Mouse (Mus musculus) neural tube, embryonic 14.5 days (tissue): Measurements from ENCODE around the gene Actl6a. TPM values are rescaled to one million over a fixed set of nuclear protein-coding genes. Genes with fewer than 3 reads are reported as not detected.
"Not testable (repeated sequence)": the region's sequence is repeated elsewhere in the genome, so short reads cannot be mapped to it uniquely, and the experiment has no call there.

ENCODE experiments used
- ATAC-seq: fragments of 200-750 bp; cut with Nextera tagmentation; 2 replicates; pipeline ENCODE4 v1.8.0; 2017; ENCODE audit warnings: low read depth, mild to moderate bottlenecking, moderate TSS enrichment, moderate library complexity
- H3K27ac ChIP-seq: fragments of 300-500 bp; sonication (generic); 2 replicates; pipeline ENCODE4 v1.5.1; 2014; ENCODE audit warnings: low read depth, mild to moderate bottlenecking, control low read depth, low read length, moderate library complexity, mixed read lengths
- H3K27me3 ChIP-seq: fragments of 300-500 bp; sonication (generic); 2 replicates; pipeline ENCODE4 v1.6.1; 2014; ENCODE audit warnings: low read length; ENCODE audit not compliant: control insufficient read depth, insufficient read depth
- H3K36me3 ChIP-seq: fragments of 300-500 bp; sonication (generic); 2 replicates; pipeline ENCODE4 v1.6.1; 2014; ENCODE audit warnings: low read length, mixed read lengths; ENCODE audit not compliant: control insufficient read depth, insufficient read depth
- H3K4me1 ChIP-seq: fragments of 300-500 bp; sonication (generic); 2 replicates; pipeline ENCODE4 v1.6.1; 2014; ENCODE audit warnings: low read length; ENCODE audit not compliant: control insufficient read depth, insufficient read depth
- H3K4me2 ChIP-seq: fragments of 300-500 bp; sonication (generic); 2 replicates; pipeline ENCODE4 v1.6.1; 2014; ENCODE audit warnings: mild to moderate bottlenecking, low read depth, low read length, control low read depth
- H3K4me3 ChIP-seq: fragments of 300-500 bp; sonication (generic); 2 replicates; pipeline ENCODE4 v1.5.1; 2014; ENCODE audit warnings: low read depth, low read length, control low read depth, mixed read lengths
- H3K9ac ChIP-seq: fragments of 300-500 bp; sonication (generic); replicated peaks from 2 replicates; pipeline ENCODE4 v1.6.1; 2014; ENCODE audit warnings: low read depth, mild to moderate bottlenecking, control low read depth, low read length, mixed read lengths
- H3K9me3 ChIP-seq: fragments of 300-500 bp; sonication (generic); 2 replicates; pipeline ENCODE4 v1.6.1; 2016; ENCODE audit warnings: low read length; ENCODE audit not compliant: control insufficient read depth
- WGBS: fragments of 180-500 bp; shearing (Covaris S2); extraction: QIAGEN DNeasy Blood & Tissue Kit; methylation state at CpG from one replicate; pipeline ENCODE4 v1.1.7; 2014; 5-methylcytosine and 5-hydroxymethylcytosine counted together
- polyA plus RNA-seq: library from polyadenylated mRNA; unstranded; fragments of >200 nt; fragmentation: Nextera tagmentation; extraction: Ambion mirVana; gene quantifications from 2 replicates; pipeline ENCODE4 v1.2.1, GENCODE M21; 2014

The Actl6a gene
- polyA plus RNA-seq, 1 experiment from 2014 or later = 57.5 TPM

DNA sequence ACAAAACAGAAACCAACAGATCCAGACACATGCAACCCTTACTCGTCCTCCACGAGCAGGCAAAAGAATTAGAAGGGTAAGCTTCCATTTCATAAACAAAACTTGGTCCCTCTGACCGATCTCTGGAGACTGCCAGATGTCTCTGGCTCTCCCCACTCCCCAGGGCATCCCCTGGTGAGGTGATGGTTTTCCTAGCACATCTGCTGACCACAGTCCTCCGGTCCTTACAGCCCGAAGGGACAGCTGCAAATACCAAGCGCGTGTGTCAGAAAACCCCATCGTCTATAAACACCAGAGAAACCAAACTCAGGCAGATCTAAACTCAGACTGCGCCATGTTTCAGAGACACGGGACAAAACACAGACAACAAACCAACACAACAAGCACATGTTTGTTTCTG, 1.5 kb upstream of the Actl6a start:
- not testable (repeated sequence) for H3K27me3 ChIP-seq, ATAC-seq, H3K36me3 ChIP-seq, H3K4me1 ChIP-seq, H3K4me3 ChIP-seq, H3K9me3 ChIP-seq, H3K27ac ChIP-seq, H3K4me2 ChIP-seq, H3K9ac ChIP-seq
- WGBS = 93% methylated on average over 10 of the region's 10 CpGs

DNA sequence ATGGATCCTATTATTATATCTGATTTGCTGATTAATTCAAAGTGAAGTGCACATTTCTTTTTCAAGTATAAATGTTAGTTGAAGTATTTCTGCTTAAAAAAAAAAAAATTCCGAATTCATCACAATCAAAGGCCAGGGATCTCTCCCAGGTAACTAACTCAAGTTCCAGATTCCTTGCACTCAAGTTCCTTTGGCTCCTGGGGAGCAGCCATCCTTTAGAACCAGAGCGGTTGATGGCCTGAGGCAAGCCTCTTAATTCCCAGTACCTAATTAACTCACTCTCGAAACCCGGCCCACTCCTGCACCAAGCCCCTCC, 1.9 kb downstream of the Actl6a start:
- Histone ChIP-seq H3K4me2 (peak overlapping the region; percentile 38), H3K4me3 (peak overlapping the region; percentile 91), H3K27ac (peak overlapping the region; percentile 39; the same call in 1 of the 2 replicates), H3K9me3 (no peaks in the 10 kb centered on the region), H3K4me1 (peaks cover 3% of the 10 kb centered on the region; the same call in 1 of the 2 replicates), H3K9ac (no peak overlapping the region), H3K27me3 (no peaks in the 10 kb centered on the region), H3K36me3 (peaks cover 9% of the 10 kb centered on the region)
- no peak for ATAC-seq
- WGBS = 5% methylated on average over 4 of the region's 4 CpGs

DNA sequence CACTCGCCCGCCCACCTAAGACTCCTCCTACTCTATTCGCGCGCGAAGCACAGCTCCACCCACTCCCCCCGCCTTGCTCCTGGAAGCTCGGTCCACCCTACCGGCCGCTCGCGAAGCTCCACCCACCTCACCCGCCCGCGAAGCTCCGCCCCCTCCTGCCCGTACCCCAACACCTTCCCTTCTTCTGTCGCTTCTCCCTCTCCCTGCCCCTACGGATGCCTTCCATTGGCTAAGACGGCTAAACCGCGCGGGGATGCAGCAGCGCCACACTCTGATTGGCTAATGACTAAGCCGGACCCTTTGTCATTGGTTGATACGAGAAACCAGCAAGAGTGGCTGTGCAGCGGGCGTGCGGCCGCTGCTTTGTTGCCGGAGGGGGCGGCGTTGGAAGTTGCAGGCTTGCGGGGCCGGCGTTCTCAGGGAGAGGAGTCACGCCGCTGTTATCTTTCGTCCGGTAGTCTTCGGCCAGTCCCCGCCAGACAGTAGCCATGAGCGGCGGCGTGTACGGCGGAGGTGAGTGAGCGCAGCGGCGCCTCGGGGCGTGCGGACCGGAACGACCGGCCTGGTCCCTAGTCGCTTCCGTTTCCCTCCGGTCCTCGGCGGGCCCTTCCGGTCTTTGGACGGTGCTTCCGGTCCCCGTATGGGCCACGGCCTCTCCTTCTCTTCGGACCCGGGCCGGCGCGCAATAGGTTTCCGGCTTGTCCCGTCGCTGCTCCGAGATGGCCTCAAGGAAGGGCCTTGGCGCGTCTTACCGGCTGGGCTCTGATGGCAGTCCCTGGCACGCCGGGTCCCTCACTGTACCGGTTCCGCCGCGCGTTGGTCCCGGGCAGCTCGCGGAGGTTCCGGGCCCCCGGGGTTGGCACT, 2.5 kb downstream of the Actl6a start:
- Histone ChIP-seq H3K4me2 (peak overlapping the region; percentile 75), H3K36me3 (peaks cover 11% of the 10 kb centered on the region), H3K4me3 (peak overlapping the region; percentile 91), H3K27ac (peak overlapping the region; percentile 90), H3K9me3 (no peaks in the 10 kb centered on the region), H3K27me3 (no peaks in the 10 kb centered on the region), H3K9ac (peak overlapping the region; percentile 70), H3K4me1 (peaks cover 3% of the 10 kb centered on the region; the same call in 1 of the 2 replicates)
- peak; percentile 100 for ATAC-seq
- WGBS = under 1% methylated on average over 90 of the region's 90 CpGs

DNA sequence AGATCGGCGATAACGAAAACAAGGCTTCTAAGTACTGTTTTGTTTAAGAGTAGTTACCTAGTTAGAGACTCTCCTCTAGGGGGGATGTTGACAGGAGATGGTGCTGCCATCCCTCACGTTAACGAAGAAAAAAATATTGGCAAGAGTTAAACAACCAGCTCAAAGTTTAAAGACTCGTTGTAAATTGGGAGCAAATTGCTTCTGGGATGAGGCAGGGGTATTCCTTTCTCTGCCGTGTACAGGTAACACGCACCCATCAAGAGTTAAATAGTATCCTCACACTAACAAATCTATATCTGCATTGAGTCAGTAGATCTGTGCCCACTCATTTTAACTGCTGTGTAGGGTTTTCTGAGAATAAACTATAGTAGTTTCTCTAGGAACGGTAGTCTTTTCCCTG, 3.3 kb downstream of the Actl6a start:
- Histone ChIP-seq H3K9me3 (no peaks in the 10 kb centered on the region), H3K4me3 (peak overlapping the region; percentile 91), H3K27me3 (no peaks in the 10 kb centered on the region), H3K9ac (peak overlapping the region; percentile 70), H3K27ac (peak overlapping the region; percentile 90), H3K4me2 (peak overlapping the region; percentile 75), H3K4me1 (peaks cover 3% of the 10 kb centered on the region; the same call in 1 of the 2 replicates), H3K36me3 (peaks cover 15% of the 10 kb centered on the region)
- ATAC-seq = no peak
- WGBS = 9% methylated on average over 9 of the region's 9 CpGs

DNA sequence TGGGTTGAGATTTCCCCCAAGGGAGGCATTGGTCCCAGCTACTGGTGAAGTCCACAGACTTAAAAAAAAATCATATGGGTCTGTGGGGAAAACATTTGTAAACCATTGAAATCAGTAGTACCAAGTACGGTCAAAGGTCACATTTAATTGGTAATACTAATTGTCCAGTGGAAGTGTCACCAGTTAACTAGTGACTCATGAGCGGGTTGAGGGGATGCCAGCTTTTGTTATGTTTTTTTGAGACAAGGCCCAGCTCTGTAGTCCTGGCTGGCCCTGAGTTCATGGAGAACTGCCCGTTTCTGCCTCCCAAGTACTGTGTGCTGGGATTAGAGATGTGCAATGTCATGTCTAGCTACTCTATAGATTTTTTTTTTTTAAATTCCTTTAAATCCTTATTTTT, 7.6 kb downstream of the Actl6a start:
- Histone ChIP-seq H3K36me3 (peaks cover 44% of the 10 kb centered on the region), H3K4me1 (peaks cover 3% of the 10 kb centered on the region; the same call in 1 of the 2 replicates), H3K27ac (no peak overlapping the region), H3K9ac (no peak overlapping the region), H3K4me3 (no peak overlapping the region), H3K9me3 (no peaks in the 10 kb centered on the region), H3K27me3 (no peaks in the 10 kb centered on the region), H3K4me2 (no peak overlapping the region)
- ATAC-seq = no peak
- 90% methylated on average over 3 of the region's 3 CpGs for WGBS

DNA sequence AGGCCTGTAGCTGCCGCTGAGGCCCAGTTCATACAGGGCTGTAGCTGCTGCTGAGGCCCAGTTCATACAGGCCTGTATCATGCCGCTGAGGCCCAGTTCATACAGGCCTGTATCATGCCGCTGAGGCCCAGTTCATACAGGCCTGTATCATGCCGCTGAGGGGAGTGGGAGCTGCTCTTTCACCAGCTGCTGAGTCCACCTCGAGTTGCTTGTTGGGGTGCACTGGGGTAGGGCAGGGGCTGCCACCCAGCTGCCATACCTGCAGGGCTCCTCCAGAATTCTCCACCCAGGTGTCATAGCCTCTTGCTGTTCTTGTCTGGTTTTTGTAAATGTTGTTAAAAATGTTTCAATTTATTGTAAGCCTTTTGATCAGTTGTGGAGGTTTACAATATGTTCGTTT, 11.3 kb downstream of the Actl6a start:
- H3K36me3 ChIP-seq = peaks cover 68% of the 10 kb centered on the region
- 95% methylated on average over 6 of the region's 6 CpGs for WGBS
- not testable (repeated sequence) for H3K4me2 ChIP-seq, H3K4me1 ChIP-seq, H3K9me3 ChIP-seq, H3K27ac ChIP-seq, H3K27me3 ChIP-seq, H3K9ac ChIP-seq, ATAC-seq, H3K4me3 ChIP-seq

DNA sequence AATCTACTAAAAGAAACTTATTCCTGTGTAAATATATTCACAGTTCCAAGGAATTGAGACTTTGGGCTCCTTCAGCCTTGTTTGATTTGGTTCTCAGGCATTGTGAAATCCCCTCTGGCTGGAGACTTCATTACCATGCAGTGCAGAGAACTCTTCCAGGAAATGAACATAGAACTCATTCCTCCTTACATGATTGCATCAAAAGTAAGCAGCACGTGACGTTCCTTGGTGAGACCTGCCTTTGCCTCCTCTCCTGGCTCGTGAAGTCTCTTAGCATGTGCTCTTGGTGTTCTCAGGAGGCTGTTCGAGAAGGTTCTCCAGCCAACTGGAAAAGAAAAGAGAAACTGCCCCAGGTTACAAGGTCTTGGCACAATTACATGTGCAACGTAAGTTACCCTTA, 12.2 kb downstream of the Actl6a start:
- H3K27ac ChIP-seq = no peak overlapping the region
- H3K27me3 ChIP-seq = no peaks in the 10 kb centered on the region
- H3K9ac ChIP-seq = no peak overlapping the region
- H3K9me3 ChIP-seq = no peaks in the 10 kb centered on the region
- ATAC-seq = no peak
- 92% methylated on average over 5 of the region's 5 CpGs for WGBS
- H3K4me3 ChIP-seq = no peak overlapping the region
- no peaks in the 10 kb centered on the region for H3K4me1 ChIP-seq
- peaks cover 71% of the 10 kb centered on the region for H3K36me3 ChIP-seq
- no peak overlapping the region for H3K4me2 ChIP-seq

DNA sequence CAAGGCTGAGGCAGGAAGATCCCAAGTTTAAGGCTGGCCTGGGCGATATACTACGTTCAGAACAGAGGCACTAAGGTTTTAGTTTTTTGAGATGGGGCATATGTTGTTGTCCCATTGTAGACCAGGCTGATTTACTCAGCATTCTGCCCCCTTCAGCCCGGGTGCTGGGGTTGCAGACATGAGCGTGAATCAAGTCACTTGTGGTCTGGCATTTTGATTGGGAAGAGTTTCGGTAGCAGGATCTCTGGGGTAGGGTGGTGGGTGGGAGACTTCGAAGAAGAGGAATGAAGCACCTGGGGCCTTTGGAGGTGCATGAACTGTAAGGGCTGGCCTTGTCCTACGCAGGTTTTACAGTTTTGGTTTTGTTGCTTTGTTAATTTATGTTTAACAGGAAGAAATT, 18.1 kb downstream of the Actl6a start:
- Histone ChIP-seq H3K4me2 (no peak overlapping the region), H3K4me1 (no peaks in the 10 kb centered on the region), H3K27ac (no peak overlapping the region), H3K4me3 (no peak overlapping the region), H3K9me3 (no peaks in the 10 kb centered on the region), H3K36me3 (peaks cover 78% of the 10 kb centered on the region), H3K9ac (no peak overlapping the region), H3K27me3 (no peaks in the 10 kb centered on the region)
- ATAC-seq = no peak
- WGBS = 89% methylated on average over 7 of the region's 7 CpGs

DNA sequence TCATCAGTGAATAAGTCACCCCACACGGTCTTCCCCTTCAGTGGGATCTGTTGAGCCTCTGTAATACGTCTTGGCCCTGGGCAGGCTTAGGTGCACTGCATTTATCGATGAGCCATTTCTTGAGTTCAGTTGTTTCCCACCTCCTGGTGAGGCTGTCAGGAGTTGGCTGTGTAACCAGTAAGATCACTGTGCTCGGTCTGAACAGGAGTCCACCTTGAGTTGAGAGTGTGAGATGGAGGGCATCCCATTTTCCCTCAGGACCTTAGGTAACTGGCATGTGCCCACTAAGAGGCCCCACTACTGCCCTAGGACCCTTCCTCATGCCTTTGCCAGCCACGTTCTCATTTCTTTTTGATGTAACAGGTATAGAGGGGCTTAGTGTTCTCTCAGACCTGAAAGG, 19.9 kb downstream of the Actl6a start:
- Histone ChIP-seq H3K27ac (no peak overlapping the region), H3K4me1 (no peaks in the 10 kb centered on the region), H3K36me3 (peaks cover 79% of the 10 kb centered on the region), H3K4me2 (no peak overlapping the region), H3K9me3 (no peaks in the 10 kb centered on the region), H3K9ac (no peak overlapping the region), H3K4me3 (no peak overlapping the region), H3K27me3 (no peaks in the 10 kb centered on the region)
- 92% methylated on average over 5 of the region's 5 CpGs for WGBS
- ATAC-seq = no peak
